Mouse (Mus musculus) left cerebral cortex, adult 2 months (tissue): ENCODE results near the gene Socs7. TPM values are rescaled to one million over a fixed set of nuclear protein-coding genes. Genes with fewer than 3 reads are reported as not detected.

Experiments
- DNase-seq, 2 experiments: peaks; one replicate each; pipeline ENCODE4 v3.0.0; 2021 to 2022; ENCODE audit warnings: low spot score in 2 of 2, mixed read lengths in 1 of 2; ENCODE audit errors: extremely low spot score in 1 of 2
- H3K27ac ChIP-seq: fragments of 200-600 bp; 2 replicates; pipeline ENCODE4 v1.8.1; 2022
- H3K4me3 ChIP-seq: fragments of 200-600 bp; 2 replicates; pipeline ENCODE4 v1.8.1; 2022
- CTCF ChIP-seq: fragments of 200-600 bp; IDR thresholded peaks from 2 replicates; pipeline ENCODE4 v1.8.1; 2022; ENCODE audit warnings: antibody characterized with exemption, mild to moderate bottlenecking, moderate library complexity
- intact Hi-C: fragments of 180-260 bp; cut with DNase I; formaldehyde crosslinking; loops from one replicate; pipeline ENCODE4 v1.15.1; 2025
- total RNA-seq, 2 experiments: library from RNA; stranded (reverse); gene quantifications; 2 replicates each; pipeline ENCODE4 v1.2.3; 2021

The Socs7 gene
- total RNA-seq, 2 experiments from 2014 or later = 87.2 to 91.9 TPM

GRCm38 (mm10) chr11:97441658-97442125, 79.3 kb downstream of the Socs7 start:
- intact Hi-C loops = no loop called here
- no peak for DNase-seq
- H3K27ac ChIP-seq = peak overlapping the region; percentile 11; the same call in 1 of the 2 replicates
- H3K4me3 ChIP-seq = no peak overlapping the region
- no peak for TF ChIP-seq CTCF

- no peak for DNase-seq
- Histone ChIP-seq H3K4me3 (no peak overlapping the region), H3K27ac (no peak overlapping the region)
- no peak for TF ChIP-seq CTCF
- intact Hi-C loops = no loop called here
Observed at GRCm38 (mm10) chr11:97442891-97443675, 80.7 kb downstream of the Socs7 start.

- no peak for TF ChIP-seq CTCF
- H3K4me3 ChIP-seq = no peak overlapping the region
- no peak for DNase-seq
- intact Hi-C loops = no loop called here
- H3K27ac ChIP-seq = no peak overlapping the region
Observed at GRCm38 (mm10) chr11:97445596-97445995, 83.2 kb downstream of the Socs7 start.

GRCm38 (mm10) chr11:97445999-97446511, 83.7 kb downstream of the Socs7 start:
- TF ChIP-seq CTCF = no peak
- no peak overlapping the region for H3K27ac ChIP-seq
- intact Hi-C loops = no loop called here
- H3K4me3 ChIP-seq = no peak overlapping the region
- DNase-seq = no peak

GRCm38 (mm10) chr11:97447979-97448378, 85.6 kb downstream of the Socs7 start:
- H3K27ac ChIP-seq = no peak overlapping the region
- H3K4me3 ChIP-seq = no peak overlapping the region
- intact Hi-C loops = no loop called here
- no peak for TF ChIP-seq CTCF
- DNase-seq = no peak

Other genes starting within 250 kb of the Socs7 start
- under 1 TPM; 0.32 to 0.40 TPM for gene Tbx21, start 247.2 kb upstream of the Socs7 start, total RNA-seq
- gene Tbkbp1, start 211.1 kb upstream of the Socs7 start, total RNA-seq = 10 to 100 TPM; 52.7 to 56.8 TPM
- gene Kpnb1, start 174.7 kb upstream of the Socs7 start, total RNA-seq = 100 to 1,000 TPM; 108 to 120 TPM
- gene Npepps, start 81.9 kb upstream of the Socs7 start, total RNA-seq = 100 to 1,000 TPM; 142 to 143 TPM
- 10 to 100 TPM; 26.4 to 28.2 TPM for gene Mrpl45, start 46.8 kb upstream of the Socs7 start, total RNA-seq
- gene Gpr179, start 10.5 kb upstream of the Socs7 start, total RNA-seq = under 1 TPM; 0.18 to 0.37 TPM
- 10 to 100 TPM; 64.4 to 78.6 TPM for gene Arhgap23, start 53.0 kb downstream of the Socs7 start, total RNA-seq
- not detected for gene 4933428G20Rik, start 137.8 kb downstream of the Socs7 start, total RNA-seq
- gene Srcin1, start 213.6 kb downstream of the Socs7 start, total RNA-seq = 100 to 1,000 TPM; 308 to 318 TPM